Mouse (Mus musculus) heart, adult 2 months (tissue): ENCODE measurements around the gene Adm2. TPM values are rescaled to one million over a fixed set of nuclear protein-coding genes. Genes with fewer than 3 reads are reported as not detected.

Source experiments
- DNase-seq, 2 experiments: peaks; one replicate each; pipeline ENCODE4 v3.0.0; 2021
- H3K27ac ChIP-seq: fragments of 200-600 bp; 2 replicates; pipeline ENCODE4 v1.8.1; 2022
- H3K27me3 ChIP-seq: fragments of 200-500 bp; 2 replicates; pipeline ENCODE4 v1.6.1; 2012; ENCODE audit warnings: mild to moderate bottlenecking, low read length, inconsistent platforms, mixed read lengths; ENCODE audit not compliant: control insufficient read depth, insufficient read depth
- H3K36me3 ChIP-seq: fragments of 200-500 bp; 2 replicates; pipeline ENCODE4 v1.6.1; 2012; ENCODE audit warnings: low read length, inconsistent platforms; ENCODE audit not compliant: control insufficient read depth, insufficient read depth
- H3K4me1 ChIP-seq: fragments of 200-500 bp; 2 replicates; pipeline ENCODE4 v1.6.1; 2011; ENCODE audit warnings: low read length; ENCODE audit not compliant: control insufficient read depth, insufficient read depth
- H3K4me3 ChIP-seq: fragments of 200-600 bp; 2 replicates; pipeline ENCODE4 v1.8.1; 2022
- H3K79me2 ChIP-seq: fragments of 200-500 bp; replicated peaks from 2 replicates; pipeline ENCODE4 v1.6.1; 2012; ENCODE audit warnings: mild to moderate bottlenecking, inconsistent platforms, low read length, moderate library complexity, mixed read lengths; ENCODE audit not compliant: control insufficient read depth, insufficient read depth
- H3K9ac ChIP-seq: fragments of 200-500 bp; 2 replicates; pipeline ENCODE4 v1.6.1; 2012; ENCODE audit warnings: low read depth, mild to moderate bottlenecking, control low read depth, inconsistent platforms, low read length, mixed read lengths
- CTCF ChIP-seq: fragments of 200-600 bp; IDR thresholded peaks from 2 replicates; pipeline ENCODE4 v1.8.1; 2022; ENCODE audit warnings: antibody characterized with exemption, mild to moderate bottlenecking, moderate library complexity
- EP300 ChIP-seq: fragments of 200-500 bp; IDR thresholded peaks from 2 replicates; pipeline ENCODE4 v1.6.1; 2011; ENCODE audit warnings: low read depth, low read length, control low read depth; ENCODE audit not compliant: insufficient read depth
- POLR2A ChIP-seq: fragments of 200-500 bp; IDR thresholded peaks from 2 replicates; pipeline ENCODE4 v1.6.1; 2011; ENCODE audit warnings: mild to moderate bottlenecking, low read depth, low read length, control low read depth; ENCODE audit not compliant: insufficient read depth
- WGBS: fragments of 180-500 bp; shearing (Covaris S2); methylation state at CpG from one replicate; pipeline ENCODE4 v1.1.7; 2018; 5-methylcytosine and 5-hydroxymethylcytosine counted together
- intact Hi-C: fragments of 180-260 bp; cut with DNase I; formaldehyde crosslinking; loops from one replicate; pipeline ENCODE4 v1.15.1; 2025
- polyA plus RNA-seq: library from polyadenylated mRNA; depleted of rRNA; stranded (reverse); fragments of >200 nt; gene quantifications from 2 replicates; pipeline ENCODE4 v1.2.3, GENCODE M21; 2012
- total RNA-seq, 2 experiments: library from RNA; stranded (reverse); gene quantifications; 2 replicates each; pipeline ENCODE4 v1.2.3; 2021

The Adm2 gene
- total and polyA plus RNA-seq, 3 experiments, result not detected

DNA sequence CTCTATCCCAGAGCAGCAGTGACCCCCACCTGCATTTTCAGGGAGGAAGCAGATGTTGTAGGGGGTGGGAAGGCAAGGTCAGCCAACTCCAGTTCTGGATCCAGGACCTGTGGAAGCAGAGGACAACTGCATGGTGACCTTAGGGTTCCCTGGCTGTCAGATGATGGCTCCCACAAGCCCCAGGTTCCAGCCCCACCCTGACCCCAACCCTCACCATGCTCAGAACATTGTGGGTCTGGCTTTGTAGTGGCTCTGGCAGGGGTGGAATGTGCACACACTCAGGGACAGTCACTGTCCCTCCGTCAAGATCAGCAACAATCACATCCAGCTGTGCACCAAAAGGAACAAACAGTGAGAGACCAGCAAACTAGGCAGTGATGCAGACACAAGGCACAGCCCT, 16.6 kb upstream of the Adm2 start:
- Histone ChIP-seq H3K36me3 (no peaks in the 10 kb centered on the region), H3K27me3 (no peaks in the 10 kb centered on the region), H3K27ac (no peak overlapping the region), H3K9ac (no peak overlapping the region), H3K79me2 (peaks cover 3% of the 10 kb centered on the region), H3K4me3 (no peak overlapping the region), H3K4me1 (peaks cover 13% of the 10 kb centered on the region)
- intact Hi-C loops, result no loop called here
- 62% methylated on average over 1 of the region's 1 CpGs for WGBS
- TF ChIP-seq EP300, result no peak
- no peak for TF ChIP-seq CTCF
- no peak for TF ChIP-seq POLR2A
- no peak for DNase-seq

DNA sequence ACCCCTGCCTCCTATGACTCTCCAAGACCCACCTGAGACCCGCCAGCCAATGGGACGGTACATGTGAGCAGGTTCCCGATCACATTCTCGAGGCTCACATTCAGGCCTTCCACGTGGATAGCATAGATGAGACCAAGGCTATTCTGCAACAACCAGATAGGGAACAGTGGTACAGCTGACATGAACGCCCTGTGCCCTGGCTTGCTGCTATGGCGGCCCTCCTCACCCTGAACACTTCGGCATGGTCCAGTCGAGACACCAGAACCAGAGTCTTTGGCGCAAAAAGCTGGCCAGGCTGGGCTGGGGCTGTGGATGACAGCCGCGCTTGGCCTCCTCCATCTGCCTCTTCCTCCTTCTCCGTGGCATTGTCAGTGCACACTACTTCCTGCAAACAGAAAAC, 15.1 kb upstream of the Adm2 start:
- no peaks in the 10 kb centered on the region for H3K36me3 ChIP-seq
- H3K4me1 ChIP-seq, result peaks cover 17% of the 10 kb centered on the region
- peaks cover 7% of the 10 kb centered on the region for H3K79me2 ChIP-seq
- no peak overlapping the region for H3K9ac ChIP-seq
- H3K27me3 ChIP-seq, result no peaks in the 10 kb centered on the region
- DNase-seq, result no peak
- 72% methylated on average over 13 of the region's 13 CpGs for WGBS
- no peak for TF ChIP-seq EP300
- no peak for TF ChIP-seq POLR2A
- no peak for TF ChIP-seq CTCF
- H3K27ac ChIP-seq, result no peak overlapping the region
- intact Hi-C loops, result no loop called here
- no peak overlapping the region for H3K4me3 ChIP-seq

DNA sequence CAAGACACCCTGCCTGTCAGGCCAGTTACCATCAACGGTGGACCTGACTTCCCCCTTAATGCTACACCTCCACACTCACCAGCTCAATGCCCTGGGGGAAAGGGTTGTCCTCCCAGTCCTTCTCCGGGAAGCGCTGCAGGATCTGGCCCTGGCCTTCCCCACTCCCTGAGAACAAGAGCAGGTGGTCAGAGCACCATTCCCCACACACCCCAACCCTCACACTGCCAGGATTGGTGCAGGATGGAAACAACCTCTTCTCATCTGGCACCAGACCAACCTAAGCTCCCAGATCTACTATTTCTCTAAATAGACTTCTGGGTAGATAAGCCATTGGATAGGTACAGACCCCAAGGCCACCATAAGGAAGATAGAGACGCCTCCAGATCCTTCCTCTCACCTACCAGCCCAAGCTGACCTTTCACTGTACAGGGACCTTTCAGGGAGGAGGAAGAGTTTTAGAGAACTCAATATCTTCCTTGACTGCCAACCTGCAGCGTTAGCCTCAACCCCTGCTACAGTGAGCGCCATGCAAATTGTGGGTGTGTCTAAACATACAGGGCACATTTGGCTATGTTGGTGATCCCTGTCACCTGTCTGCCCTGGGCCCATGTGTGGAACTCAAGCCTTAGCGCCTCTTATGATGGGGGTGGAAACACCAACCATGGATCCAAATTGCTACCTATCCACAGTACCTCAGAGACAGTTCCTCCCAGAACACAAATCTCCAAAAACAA, 13.9 kb upstream of the Adm2 start:
- no peak overlapping the region for H3K9ac ChIP-seq
- no peak overlapping the region for H3K4me3 ChIP-seq
- H3K79me2 ChIP-seq, result peaks cover 11% of the 10 kb centered on the region
- H3K27me3 ChIP-seq, result no peaks in the 10 kb centered on the region
- no peaks in the 10 kb centered on the region for H3K36me3 ChIP-seq
- intact Hi-C loops, result no loop called here
- no peak for TF ChIP-seq POLR2A
- TF ChIP-seq EP300, result no peak
- no peak for TF ChIP-seq CTCF
- no peak for DNase-seq
- 65% methylated on average over 7 of the region's 7 CpGs for WGBS
- H3K27ac ChIP-seq, result no peak overlapping the region
- H3K4me1 ChIP-seq, result peaks cover 22% of the 10 kb centered on the region

GRCm38 (mm10) chr15:89309962-89310498, 12.5 kb upstream of the Adm2 start:
- intact Hi-C loops, result no loop called here
- H3K27me3 ChIP-seq, result no peaks in the 10 kb centered on the region
- H3K36me3 ChIP-seq, result no peaks in the 10 kb centered on the region
- WGBS, result 18% methylated on average over 6 of the region's 6 CpGs
- no peak overlapping the region for H3K27ac ChIP-seq
- H3K4me1 ChIP-seq, result peaks cover 27% of the 10 kb centered on the region
- H3K9ac ChIP-seq, result no peak overlapping the region
- TF ChIP-seq CTCF (no peak), POLR2A (no peak), EP300 (no peak)
- no peak overlapping the region for H3K4me3 ChIP-seq
- DNase-seq, result peak in 1 of 2 experiments; percentile 45
- H3K79me2 ChIP-seq, result peaks cover 22% of the 10 kb centered on the region

DNA sequence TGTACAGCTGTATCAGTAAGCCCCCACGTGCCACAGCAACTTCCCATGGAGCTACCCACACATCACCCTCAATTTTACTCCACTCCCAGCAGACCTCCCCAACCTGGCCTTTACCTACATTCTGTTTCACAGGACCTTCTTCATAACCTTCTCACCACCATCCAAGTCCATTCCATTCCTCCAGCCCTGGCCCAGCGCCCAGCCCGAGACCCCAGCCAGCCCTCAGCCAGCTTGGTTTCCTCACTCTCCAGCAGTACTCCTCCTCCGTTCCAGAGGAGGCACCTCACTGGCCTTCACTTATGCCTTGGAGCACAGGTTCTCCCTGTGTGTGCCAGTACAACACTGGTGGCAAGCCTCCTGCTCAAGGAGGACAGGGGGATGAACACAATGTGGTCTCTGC, 9.2 kb upstream of the Adm2 start:
- TF ChIP-seq EP300 (no peak), CTCF (no peak), POLR2A (no peak)
- Histone ChIP-seq H3K27ac (no peak overlapping the region), H3K9ac (no peak overlapping the region), H3K27me3 (no peaks in the 10 kb centered on the region), H3K4me3 (no peak overlapping the region), H3K4me1 (peaks cover 26% of the 10 kb centered on the region), H3K79me2 (peaks cover 19% of the 10 kb centered on the region), H3K36me3 (no peaks in the 10 kb centered on the region)
- intact Hi-C loops, result no loop called here
- 61% methylated on average over 4 of the region's 4 CpGs for WGBS
- DNase-seq, result no peak

DNA sequence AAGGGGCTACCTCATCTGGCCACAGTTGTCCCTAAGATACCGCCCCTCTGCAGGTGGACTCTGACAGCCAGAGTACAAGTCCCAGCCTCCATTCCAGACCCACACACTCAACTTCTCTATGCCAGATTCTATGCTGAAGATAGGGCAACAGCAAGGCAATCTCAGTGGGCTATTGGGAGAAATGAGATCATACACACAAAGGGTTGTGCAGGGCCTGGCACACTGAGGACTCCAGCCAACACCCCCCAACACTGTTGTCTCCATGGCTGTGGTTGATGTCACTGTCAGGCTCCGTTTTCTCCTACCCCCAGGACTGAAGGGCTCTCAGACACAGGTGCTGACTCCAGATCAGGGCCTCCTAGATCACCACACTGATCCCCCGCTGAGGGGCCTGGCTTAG, 8.4 kb upstream of the Adm2 start:
- intact Hi-C loops, result loop anchor here (2.0 kb wide), 1 partner anchor 41 kb away; the partner anchor contains the start of genes Lmf2 and Ncaph2
- H3K4me1 ChIP-seq, result peaks cover 22% of the 10 kb centered on the region

More for the DNA sequence above, 8.4 kb upstream of the Adm2 start:
- H3K27ac ChIP-seq, result no peak overlapping the region; the same call in 1 of the 2 replicates
- H3K36me3 ChIP-seq, result no peaks in the 10 kb centered on the region
- TF ChIP-seq POLR2A (no peak), CTCF (no peak), EP300 (no peak)
- WGBS, result 24% methylated on average over 3 of the region's 3 CpGs
- H3K9ac ChIP-seq, result peak overlapping the region; percentile 87
- no peaks in the 10 kb centered on the region for H3K27me3 ChIP-seq
- H3K4me3 ChIP-seq, result peak overlapping the region; percentile 71
- no peak for DNase-seq
- H3K79me2 ChIP-seq, result peaks cover 19% of the 10 kb centered on the region
